Mouse (Mus musculus) cerebellum, adult 2 months (tissue): ENCODE results near the gene Mast3.

Experiments
- CTCF ChIP-seq: fragments of 200-500 bp; IDR thresholded peaks from 2 replicates; pipeline ENCODE4 v1.5.1; 2011; ENCODE audit warnings: low read depth, mild to moderate bottlenecking, control low read depth, low read length, moderate library complexity, borderline replicate concordance; ENCODE audit not compliant: insufficient read depth
- POLR2A ChIP-seq: fragments of 200-500 bp; IDR thresholded peaks from 2 replicates; pipeline ENCODE4 v1.6.1; 2011; ENCODE audit warnings: low read length, control low read depth, borderline replicate concordance; ENCODE audit not compliant: insufficient read depth

GRCm38 (mm10) chr8:70768956-70769355 lies 35.9 kb downstream of the Mast3 start:
- TF ChIP-seq POLR2A, result no peak
- no peak for TF ChIP-seq CTCF
